Comparison of ENCODE assay signal across 13 mouse cellular contexts in the genomic region with DNA sequence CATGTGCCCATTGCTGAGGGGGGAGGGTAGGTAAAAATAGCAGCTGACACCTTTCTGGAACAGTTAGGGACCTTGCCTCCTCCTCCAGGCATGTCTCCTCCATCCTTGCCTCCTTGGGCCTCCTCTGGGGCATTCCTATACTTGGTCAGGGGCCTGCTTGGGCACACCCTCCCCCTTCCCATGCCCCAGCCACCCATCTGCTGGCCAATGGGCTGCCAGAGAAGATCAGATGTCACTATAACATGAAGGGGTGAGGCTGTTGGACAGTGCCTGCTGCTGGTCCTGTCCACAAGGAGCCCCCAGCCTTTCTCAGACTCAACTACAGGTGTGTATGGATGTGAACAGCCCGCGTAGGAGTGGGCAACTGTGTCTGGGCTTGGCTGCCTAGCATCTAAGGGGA. TPM values are rescaled to one million over a fixed set of nuclear protein-coding genes. Genes with fewer than 3 reads are reported as not detected.
DNase-seq lines count a peak whose midpoint lies in the region; ATAC-seq and TF ChIP-seq lines count a peak whose summit lies in the region.
"Had no signal": no experiment of that assay in that cellular context is flagged by ENCODE, and none has a peak within 500 bp of the region (broad histone marks: within the 10 kb centered on the region; RNA-seq: fewer than 3 reads in every experiment).

A gene (plus strand): TSS at position 262 of the 400 bp plus-strand sequence.

- H3K4me2 ChIP-seq in intestine, embryonic 14.5 days (ENCODE audit: low read length): no peak within 1 kb of the TSS
- no peak within 1 kb of the TSS for H3K4me2 ChIP-seq in intestine, postnatal 0 days (replicated peaks; ENCODE audit: low read depth)
- no peak within 1 kb of the TSS for H3K4me2 ChIP-seq in embryonic facial prominence, embryonic 13.5 days
- no peak within 1 kb of the TSS for H3K4me2 ChIP-seq in limb, embryonic 11.5 days (ENCODE audit: low read depth, severe bottlenecking)
- no peak within 1 kb of the TSS for H3K4me2 ChIP-seq in forebrain, embryonic 14.5 days (ENCODE audit: low read length)
- H3K4me2 ChIP-seq: hindbrain, embryonic 15.5 days; liver, embryonic 11.5 days; neural tube, embryonic 13.5 days had no signal

- no peaks in the 10 kb centered on the region for H3K27me3 ChIP-seq in intestine, embryonic 14.5 days (replicated peaks; ENCODE audit: control insufficient read depth, insufficient read depth, low read length)
- no peaks in the 10 kb centered on the region for H3K27me3 ChIP-seq in intestine, postnatal 0 days (replicated peaks; ENCODE audit: control insufficient read depth, insufficient read depth, low read length)
- H3K27me3 ChIP-seq in embryonic facial prominence, embryonic 13.5 days: no peaks in the 10 kb centered on the region
- H3K27me3 ChIP-seq in limb, embryonic 11.5 days (ENCODE audit: control insufficient read depth, insufficient read depth, low read length): no peaks in the 10 kb centered on the region
- no peaks in the 10 kb centered on the region for H3K27me3 ChIP-seq in forebrain, embryonic 14.5 days (replicated peaks; ENCODE audit: control insufficient read depth, insufficient read depth, low read length)
- H3K27me3 ChIP-seq: hindbrain, embryonic 15.5 days; neural tube, embryonic 13.5 days had no signal

- 0 out of 2 replicates have a peak within 1 kb of the TSS, but pooled peaks have one; percentile 33 for H3K27ac ChIP-seq in intestine, embryonic 14.5 days (ENCODE audit: low read depth)
- H3K27ac ChIP-seq in intestine, postnatal 0 days (ENCODE audit: low read depth, low read length): no peak within 1 kb of the TSS
- no peak within 1 kb of the TSS for H3K27ac ChIP-seq in bone marrow, adult 2 months (ENCODE audit: control insufficient read depth, insufficient read depth, low read depth, low read length, poor library complexity)
- peak within 1 kb of the TSS; percentile 22; the same call in 1 of the 2 replicates for H3K27ac ChIP-seq in embryonic facial prominence, embryonic 13.5 days
- 0 out of 2 replicates have a peak within 1 kb of the TSS, but pooled peaks have one; percentile 8 for H3K27ac ChIP-seq in limb, embryonic 11.5 days (replicated peaks; ENCODE audit: low read depth, low read length)
- H3K27ac ChIP-seq in forebrain, embryonic 14.5 days (ENCODE audit: low read depth, low read length): no peak within 1 kb of the TSS
- H3K27ac ChIP-seq: hindbrain, embryonic 15.5 days; neural tube, embryonic 13.5 days had no signal

- no peak for TF ChIP-seq POLR2A in bone marrow, adult 2 months (IDR thresholded peaks at IDR 0.05; ENCODE audit: borderline replicate concordance, control insufficient read depth, low read depth, low read length)

- no peak for DNase-seq in intestine, embryonic 14.5 days (ENCODE audit: low spot score)
- no peak for DNase-seq in limb, embryonic 11.5 days (ENCODE audit: low spot score)
- DNase-seq in thymus, postnatal 0 days (ENCODE audit: low spot score): no peak
- DNase-seq in forebrain, embryonic 14.5 days (ENCODE audit: low spot score): no peak
- DNase-seq: embryo, embryonic 11 days; forebrain, postnatal 0 days; right cerebral cortex, postnatal 4 days had no signal

- H3K4me3 ChIP-seq in intestine, embryonic 14.5 days (ENCODE audit: low read depth, low read length): no peak within 1 kb of the TSS
- H3K4me3 ChIP-seq in intestine, postnatal 0 days (ENCODE audit: low read depth, low read length): no peak within 1 kb of the TSS
- no peak within 1 kb of the TSS for H3K4me3 ChIP-seq in bone marrow, adult 2 months (replicated peaks; ENCODE audit: control insufficient read depth, low read depth, low read length)
- H3K4me3 ChIP-seq in embryonic facial prominence, embryonic 13.5 days: no peak within 1 kb of the TSS
- no peak within 1 kb of the TSS for H3K4me3 ChIP-seq in limb, embryonic 11.5 days (ENCODE audit: low read depth, low read length)
- H3K4me3 ChIP-seq in forebrain, embryonic 14.5 days (ENCODE audit: low read depth, low read length): no peak within 1 kb of the TSS
- H3K4me3 ChIP-seq: hindbrain, embryonic 15.5 days; neural tube, embryonic 13.5 days had no signal

- no peak within 1 kb of the TSS for H3K9ac ChIP-seq in intestine, embryonic 14.5 days (ENCODE audit: low read length)
- H3K9ac ChIP-seq in intestine, postnatal 0 days (ENCODE audit: low read depth, low read length): no peak within 1 kb of the TSS
- no peak within 1 kb of the TSS for H3K9ac ChIP-seq in embryonic facial prominence, embryonic 13.5 days
- no peak within 1 kb of the TSS for H3K9ac ChIP-seq in limb, embryonic 11.5 days (ENCODE audit: low read length)
- H3K9ac ChIP-seq in forebrain, embryonic 14.5 days (ENCODE audit: low read length): no peak within 1 kb of the TSS
- H3K9ac ChIP-seq: forebrain, postnatal 0 days; hindbrain, embryonic 15.5 days; neural tube, embryonic 13.5 days had no signal

- no peak for TF ChIP-seq CTCF in intestine, postnatal 0 days (IDR thresholded peaks at IDR 0.05; ENCODE audit: low read depth)
- TF ChIP-seq CTCF in bone marrow, adult 2 months (IDR thresholded peaks at IDR 0.05; ENCODE audit: control insufficient read depth, insufficient read depth, low read length): no peak

- no peaks in the 10 kb centered on the region for H3K4me1 ChIP-seq in intestine, embryonic 14.5 days (replicated peaks; ENCODE audit: control insufficient read depth, insufficient read depth, low read length)
- no peaks in the 10 kb centered on the region for H3K4me1 ChIP-seq in intestine, postnatal 0 days (replicated peaks; ENCODE audit: control insufficient read depth, insufficient read depth, low read length)
- no peaks in the 10 kb centered on the region for H3K4me1 ChIP-seq in bone marrow, adult 2 months (ENCODE audit: control insufficient read depth, insufficient read depth, low read length)
- H3K4me1 ChIP-seq in embryonic facial prominence, embryonic 13.5 days: peaks cover 7% of the 10 kb centered on the region
- peaks cover 6% of the 10 kb centered on the region for H3K4me1 ChIP-seq in limb, embryonic 11.5 days (ENCODE audit: control insufficient read depth, insufficient read depth, low read length)
- no peaks in the 10 kb centered on the region for H3K4me1 ChIP-seq in forebrain, embryonic 14.5 days (ENCODE audit: control insufficient read depth, insufficient read depth, low read length)
- H3K4me1 ChIP-seq: hindbrain, embryonic 15.5 days; neural tube, embryonic 13.5 days had no signal

- no peak for ATAC-seq in intestine, embryonic 14.5 days (replicated peaks; ENCODE audit: low FRiP score, low TSS enrichment, low read depth)
- no peak for ATAC-seq in intestine, postnatal 0 days
- no peak for ATAC-seq in embryonic facial prominence, embryonic 13.5 days (ENCODE audit: insufficient number of reproducible peaks, insufficient read depth, low FRiP score, low TSS enrichment, low read depth)
- ATAC-seq in limb, embryonic 11.5 days (ENCODE audit: insufficient number of reproducible peaks, low FRiP score, low TSS enrichment, low read depth): no peak
- ATAC-seq in forebrain, embryonic 14.5 days: no peak
- ATAC-seq: forebrain, postnatal 0 days had no signal

- no peaks in the 10 kb centered on the region for H3K9me3 ChIP-seq in intestine, embryonic 14.5 days (ENCODE audit: control insufficient read depth, low read length)
- H3K9me3 ChIP-seq in intestine, postnatal 0 days (ENCODE audit: control insufficient read depth): no peaks in the 10 kb centered on the region
- H3K9me3 ChIP-seq in embryonic facial prominence, embryonic 13.5 days: no peaks in the 10 kb centered on the region
- H3K9me3 ChIP-seq in limb, embryonic 11.5 days (ENCODE audit: control insufficient read depth, low read length): no peaks in the 10 kb centered on the region
- no peaks in the 10 kb centered on the region for H3K9me3 ChIP-seq in forebrain, embryonic 14.5 days (replicated peaks; ENCODE audit: control insufficient read depth, low read length)
- H3K9me3 ChIP-seq: hindbrain, embryonic 15.5 days; neural tube, embryonic 13.5 days had no signal

- 90% methylated on average over 2 of the region's 2 CpGs for WGBS in intestine, embryonic 14.5 days
- WGBS in intestine, postnatal 0 days: 86% methylated on average over 2 of the region's 2 CpGs
- WGBS in bone marrow, adult 2 months: 81% methylated on average over 2 of the region's 2 CpGs
- WGBS in embryonic facial prominence, embryonic 13.5 days: 90% methylated on average over 2 of the region's 2 CpGs
- WGBS in limb, embryonic 11.5 days: 80% methylated on average over 2 of the region's 2 CpGs
- WGBS in forebrain, embryonic 14.5 days: 92% methylated on average over 2 of the region's 2 CpGs

- peaks cover 14% of the 10 kb centered on the region for H3K36me3 ChIP-seq in intestine, embryonic 14.5 days (ENCODE audit: control insufficient read depth, insufficient read depth, low read length)
- no peaks in the 10 kb centered on the region for H3K36me3 ChIP-seq in intestine, postnatal 0 days (ENCODE audit: control insufficient read depth, insufficient read depth)
- peaks cover 5% of the 10 kb centered on the region; the same call in 1 of the 2 replicates for H3K36me3 ChIP-seq in embryonic facial prominence, embryonic 13.5 days
- no peaks in the 10 kb centered on the region for H3K36me3 ChIP-seq in limb, embryonic 11.5 days (ENCODE audit: control insufficient read depth, insufficient read depth, low read length)
- no peaks in the 10 kb centered on the region for H3K36me3 ChIP-seq in forebrain, embryonic 14.5 days (ENCODE audit: control insufficient read depth, insufficient read depth, low read length)
- H3K36me3 ChIP-seq: hindbrain, embryonic 15.5 days; neural tube, embryonic 13.5 days had no signal

RNA-seq across cellular contexts. Expression of the gene that starts here (rescaled TPM):
- polyA plus RNA-seq in intestine, embryonic 14.5 days (2014; fragmentation: Nextera tagmentation; extraction: Ambion mirVana): 1.5 and 2.4 TPM in 2 replicates
- polyA plus RNA-seq in intestine, postnatal 0 days (2015; fragmentation: Nextera tagmentation; extraction: Ambion mirVana): 3.0 TPM in 2 replicates
- polyA plus RNA-seq in bone marrow, adult 2 months (2011; ENCODE audit: insufficient read depth, insufficient read length, low replicate concordance, missing spikeins): 42.0 and 73.4 TPM in 2 replicates
- 3.8 and 5.8 TPM in 2 replicates for polyA plus RNA-seq in embryonic facial prominence, embryonic 13.5 days (2015; fragmentation: Nextera tagmentation; extraction: Ambion mirVana)
- 8.0 and 10.8 TPM in 2 replicates for polyA plus RNA-seq in limb, embryonic 11.5 days (2014; fragmentation: Nextera tagmentation; extraction: Ambion mirVana)
- 4.7 and 5.2 TPM in 2 replicates for polyA plus RNA-seq in thymus, postnatal 0 days (2015; fragmentation: Nextera tagmentation; extraction: Ambion mirVana)
- polyA plus RNA-seq in forebrain, embryonic 14.5 days (2014; fragmentation: Nextera tagmentation; extraction: Ambion mirVana): 0.42 and 0.53 TPM in 2 replicates

Comparison
In these comparisons a context has a peak if more than half of its experiments do, and no peak if none do; other contexts are left out.
1. H3K27ac ChIP-seq: peak in intestine, embryonic 14.5 days (single experiment), embryonic facial prominence, embryonic 13.5 days (single experiment) and limb, embryonic 11.5 days (single experiment); none in intestine, postnatal 0 days (single experiment), bone marrow, adult 2 months (single experiment) and forebrain, embryonic 14.5 days (single experiment).